Mouse (Mus musculus): ENCODE results near the gene Zmynd8.

Gene Zmynd8

GRCm38 (mm10) chr2:165896171-165896570 lies 2.6 kb downstream of the Zmynd8 start:
- DNase-seq = no peak

DNA sequence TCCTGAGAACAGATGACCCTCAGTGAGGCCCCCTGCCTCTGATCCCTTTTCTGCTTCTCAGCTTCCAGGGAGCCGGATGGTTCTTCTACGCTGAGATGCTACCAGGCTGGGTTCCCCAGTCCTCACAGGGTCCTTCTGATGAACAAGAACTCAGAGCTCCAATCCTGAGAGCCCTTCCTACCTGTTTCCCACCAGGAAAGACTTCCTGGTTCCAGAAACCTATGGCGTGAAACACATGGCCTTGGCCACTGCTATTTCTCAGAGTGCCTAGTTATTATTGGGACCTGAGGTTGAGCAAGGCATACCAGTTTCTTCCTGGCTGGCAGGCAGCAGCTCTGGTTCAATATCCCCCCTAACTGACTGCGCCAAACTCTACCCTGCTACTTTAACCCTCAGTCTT lies 3.1 kb downstream of the Zmynd8 start:
- DNase-seq = no peak

GRCm38 (mm10) chr2:165894533-165894932 lies 4.3 kb downstream of the Zmynd8 start:
- DNase-seq = no peak

- no peak for DNase-seq
Observed at GRCm38 (mm10) chr2:165893232-165893631, 5.6 kb downstream of the Zmynd8 start.

DNA sequence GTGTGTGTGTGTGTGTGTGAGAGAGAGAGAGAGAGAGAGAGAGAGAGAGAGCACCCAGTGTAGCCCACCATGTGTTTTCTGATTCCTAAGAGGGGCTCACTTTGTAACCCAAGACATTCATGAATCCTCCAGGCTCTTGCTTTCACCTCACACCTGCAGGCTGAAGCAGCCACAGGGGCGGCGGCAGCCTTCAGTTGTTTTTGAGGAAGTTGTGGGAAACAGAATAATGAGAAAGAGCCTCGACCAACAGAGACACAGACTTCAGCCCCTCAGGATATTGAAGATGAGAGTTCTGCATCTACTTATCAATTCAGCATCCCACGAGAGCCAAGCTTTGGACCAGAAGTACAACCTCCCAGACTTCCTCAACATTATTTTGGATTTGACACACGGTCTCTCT lies 6.2 kb downstream of the Zmynd8 start:
- DNase-seq = no peak

- no peak for DNase-seq
Observed at GRCm38 (mm10) chr2:165890401-165890800, 8.4 kb downstream of the Zmynd8 start.

DNA sequence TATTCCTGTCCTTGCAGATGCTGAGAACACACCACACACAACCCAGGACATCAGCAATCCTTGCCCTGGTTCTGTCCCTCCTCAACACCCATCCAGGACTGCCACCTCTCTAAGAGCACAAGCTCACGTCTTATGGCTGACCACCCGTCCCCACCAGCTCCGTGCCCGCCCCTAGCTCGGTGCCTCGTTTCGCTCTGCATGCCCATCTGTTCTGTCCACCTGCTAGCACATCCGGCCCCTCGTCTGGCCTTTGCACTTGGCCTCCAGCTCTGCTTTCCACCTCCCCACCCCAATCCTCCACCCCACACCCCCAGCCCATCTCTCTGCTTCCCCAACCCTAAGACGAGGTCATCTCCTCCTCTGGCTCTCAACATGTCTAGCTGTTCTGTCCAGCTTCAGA lies 8.9 kb downstream of the Zmynd8 start:
- no peak for DNase-seq

- no peak for DNase-seq
Observed at GRCm38 (mm10) chr2:165889266-165889665, 9.6 kb downstream of the Zmynd8 start.

DNA sequence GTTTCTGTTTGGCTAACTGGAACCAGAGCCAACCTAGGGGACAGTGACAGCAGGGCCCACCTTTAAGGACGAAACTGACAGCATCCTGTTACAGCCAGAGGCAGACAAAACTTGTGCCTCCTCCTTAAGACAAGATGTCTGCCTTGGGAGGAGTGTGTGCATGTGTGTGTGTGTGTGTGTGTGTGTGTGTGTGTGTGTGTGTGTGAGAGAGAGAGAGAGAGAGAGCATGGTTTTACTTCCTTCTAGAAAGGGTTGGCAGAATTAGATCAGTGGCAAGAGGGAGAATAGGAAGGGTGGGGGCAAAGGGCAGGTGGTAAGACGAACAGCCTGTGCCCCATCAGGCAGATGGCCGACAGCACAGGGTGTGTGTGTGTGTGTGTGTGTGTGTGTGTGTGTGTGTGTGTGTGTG lies 10.0 kb downstream of the Zmynd8 start:
- no peak for DNase-seq

- peak; percentile 91 for DNase-seq
Observed at GRCm38 (mm10) chr2:165888396-165888795, 10.4 kb downstream of the Zmynd8 start.

GRCm38 (mm10) chr2:165886857-165887628 lies 11.8 kb downstream of the Zmynd8 start:
- peak; percentile 80 for DNase-seq

DNA sequence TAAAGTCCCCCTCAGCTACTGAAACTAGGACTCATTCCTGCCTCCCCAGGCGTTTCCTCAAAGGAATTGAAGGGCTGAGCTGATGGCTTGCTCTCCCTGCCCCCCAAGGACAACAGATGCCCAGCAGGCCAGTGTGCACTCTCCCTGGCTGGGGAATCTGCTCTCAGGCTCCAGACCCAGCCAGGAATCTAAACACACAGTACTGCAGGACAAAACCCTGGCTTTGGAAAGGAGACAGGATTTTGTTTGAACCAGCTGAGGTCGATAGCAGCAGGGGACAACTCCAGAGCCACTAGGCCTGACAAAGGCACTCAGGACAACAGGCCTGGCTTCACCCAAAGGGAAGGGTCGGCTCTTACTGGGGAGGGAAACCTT lies 12.3 kb downstream of the Zmynd8 start:
- peak; percentile 75 for DNase-seq

GRCm38 (mm10) chr2:165885951-165886320 lies 12.9 kb downstream of the Zmynd8 start:
- DNase-seq = peak; percentile 75

GRCm38 (mm10) chr2:165885225-165885950 lies 13.4 kb downstream of the Zmynd8 start:
- peak; percentile 87 for DNase-seq

DNA sequence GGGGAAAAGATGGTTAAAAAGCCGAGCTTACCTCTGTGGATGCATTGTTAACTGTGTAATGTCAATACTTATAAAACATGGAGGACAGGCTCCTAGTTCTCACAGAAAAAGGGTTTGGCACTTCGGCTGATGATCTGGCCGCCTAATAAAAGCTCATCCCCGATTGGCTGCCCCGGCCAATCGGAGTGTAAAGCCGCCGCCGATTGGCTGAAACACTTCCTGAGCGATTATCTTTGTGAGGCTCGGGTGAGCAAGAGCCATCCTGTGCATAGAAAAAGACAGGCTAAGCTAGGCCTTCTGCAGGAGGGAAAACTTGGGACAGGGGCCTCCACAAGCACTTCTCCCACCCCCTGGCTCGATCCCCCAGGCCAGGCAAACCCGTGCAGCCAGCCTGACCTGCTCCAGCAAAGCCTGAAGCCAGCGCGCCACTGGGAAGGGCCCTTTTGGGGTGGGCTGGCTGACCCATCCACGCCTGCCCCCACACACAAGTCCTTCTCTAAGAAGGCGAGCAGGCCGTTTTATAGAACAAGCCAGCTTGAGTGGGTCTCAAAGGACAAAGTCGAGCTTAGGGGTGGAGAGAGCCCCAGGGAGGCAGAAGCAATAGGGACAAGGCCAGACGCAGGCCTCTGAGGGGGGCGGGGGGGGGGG lies 14.1 kb downstream of the Zmynd8 start:
- DNase-seq = peak; percentile 97

DNA sequence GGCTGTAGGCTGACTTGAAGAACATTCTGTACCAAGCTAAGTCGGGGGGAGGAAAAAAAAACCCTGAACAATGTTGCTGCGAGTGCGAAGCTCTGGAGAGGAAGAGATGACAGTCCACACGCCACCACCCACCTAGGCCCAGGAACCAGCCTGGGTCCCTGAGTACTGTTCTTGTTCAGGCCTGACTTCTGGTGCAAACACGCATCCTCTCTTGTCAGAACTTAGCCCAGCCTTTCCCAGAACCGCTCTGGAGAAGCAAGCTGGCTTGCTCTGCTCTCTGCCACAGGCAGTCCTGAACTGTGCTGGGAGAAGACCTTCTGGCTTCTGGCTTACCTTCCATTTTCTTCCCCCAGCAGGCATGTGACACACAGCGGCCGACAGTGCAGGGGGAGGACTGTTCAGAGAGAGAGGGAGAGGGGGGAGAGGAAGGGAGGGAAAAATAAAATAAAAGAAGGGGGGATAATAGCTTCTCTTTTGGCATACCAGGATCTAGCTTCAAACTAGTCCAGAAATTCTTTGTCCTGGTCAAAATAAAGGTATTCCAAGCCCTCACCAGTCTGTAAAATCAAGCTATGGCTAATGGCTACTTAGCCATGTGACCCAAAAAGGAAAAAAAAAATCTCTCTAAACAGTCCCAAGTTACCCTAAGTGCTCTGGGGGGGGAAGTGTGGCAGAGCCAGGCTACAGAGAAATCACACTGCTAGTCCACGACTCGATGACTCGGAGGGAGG lies 14.8 kb downstream of the Zmynd8 start:
- DNase-seq = peak; percentile 68

- peak; percentile 71 for DNase-seq
Observed at GRCm38 (mm10) chr2:165883006-165883405, 15.8 kb downstream of the Zmynd8 start.

- DNase-seq = peak; percentile 72
Observed at GRCm38 (mm10) chr2:165881585-165882431, 17.0 kb downstream of the Zmynd8 start.

GRCm38 (mm10) chr2:165881220-165881584 lies 17.6 kb downstream of the Zmynd8 start:
- no peak for DNase-seq

- DNase-seq = peak; percentile 91
Observed at GRCm38 (mm10) chr2:165880501-165881182, 18.2 kb downstream of the Zmynd8 start.

DNA sequence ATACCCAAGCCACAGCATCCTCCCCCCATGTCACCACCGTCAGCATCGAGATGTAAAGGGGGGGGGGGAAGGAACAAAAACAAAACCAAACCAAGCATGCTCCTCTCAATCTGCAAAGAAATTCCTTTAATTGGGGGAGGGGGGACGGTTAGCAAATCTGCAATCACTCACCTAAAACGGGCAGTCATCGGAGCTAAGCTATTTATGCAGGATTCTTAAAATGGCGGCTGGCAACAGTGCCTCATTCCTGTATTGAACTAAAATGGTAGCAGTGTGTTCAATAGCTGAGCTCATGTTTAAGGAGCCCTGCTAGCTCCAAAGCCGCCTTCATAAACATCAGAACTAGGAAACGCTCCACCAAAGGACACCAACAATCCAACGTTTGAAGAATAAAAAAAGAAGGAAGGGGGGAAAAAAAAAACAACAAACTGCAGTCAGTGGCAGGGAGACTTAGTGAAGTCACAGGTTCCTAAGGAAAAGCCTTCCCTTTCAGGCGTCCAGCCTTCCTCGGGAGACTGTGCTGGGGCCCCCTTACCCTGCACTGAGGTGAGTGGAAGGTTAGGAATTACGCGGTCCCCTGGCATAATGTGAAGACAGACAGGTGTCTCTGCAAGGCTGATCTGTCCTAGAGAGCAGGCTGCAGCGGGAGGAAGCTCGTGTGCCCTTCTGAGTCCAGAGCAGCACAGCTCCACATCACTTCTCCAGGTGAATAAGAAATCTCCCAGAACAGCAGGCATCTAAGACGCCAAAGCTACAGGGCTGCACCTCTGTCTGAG lies 19.2 kb downstream of the Zmynd8 start:
- DNase-seq = no peak
